Mouse (Mus musculus): ENCODE measurements around the gene Wbp1l.

- no peak for TF ChIP-seq CTCF (IDR thresholded peaks at IDR 0.05; ENCODE audit: low read depth)
- TF ChIP-seq EP300 (optimal IDR thresholded peaks at IDR 0.05), result no peak
These were observed 97.6 kb downstream of the Wbp1l start for GRCm38 (mm10) chr19:46696482-46696881.
